Mouse (Mus musculus) R1 (cell line): Measurements from ENCODE around the gene Cd28.

Experiments
- DNase-seq: peaks from one replicate; pipeline ENCODE4 v3.0.0-alpha.2; 2018; ENCODE audit warnings: low read depth, low spot score

The Cd28 gene

DNA sequence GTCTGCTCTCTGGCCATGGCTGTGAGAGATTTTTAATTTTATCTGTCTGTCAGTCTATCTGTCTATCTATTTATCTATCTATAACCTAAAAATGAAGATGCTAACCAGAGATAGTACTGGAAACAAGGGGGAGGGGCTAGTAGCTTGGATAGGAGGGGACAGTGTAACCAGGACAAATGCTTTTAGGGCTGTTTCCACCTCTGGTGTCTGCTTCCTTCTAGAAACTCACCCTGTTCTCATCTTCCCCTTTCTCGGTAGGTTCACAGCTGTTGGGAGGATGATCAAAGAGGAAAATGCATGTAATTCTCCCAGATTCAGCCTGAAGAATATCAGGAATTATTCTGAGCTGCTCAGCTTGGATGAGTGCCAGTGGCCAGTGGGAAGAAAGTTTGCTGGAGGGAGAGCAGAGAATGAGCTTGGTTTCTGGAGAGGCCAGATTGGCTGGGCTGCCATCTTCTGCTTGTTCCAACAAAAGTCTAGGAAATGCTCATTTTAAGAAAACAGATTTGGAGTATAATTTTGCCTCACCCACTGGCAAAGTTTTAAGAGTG is 83.3 kb downstream of the Cd28 start:
- DNase-seq = no peak

DNA sequence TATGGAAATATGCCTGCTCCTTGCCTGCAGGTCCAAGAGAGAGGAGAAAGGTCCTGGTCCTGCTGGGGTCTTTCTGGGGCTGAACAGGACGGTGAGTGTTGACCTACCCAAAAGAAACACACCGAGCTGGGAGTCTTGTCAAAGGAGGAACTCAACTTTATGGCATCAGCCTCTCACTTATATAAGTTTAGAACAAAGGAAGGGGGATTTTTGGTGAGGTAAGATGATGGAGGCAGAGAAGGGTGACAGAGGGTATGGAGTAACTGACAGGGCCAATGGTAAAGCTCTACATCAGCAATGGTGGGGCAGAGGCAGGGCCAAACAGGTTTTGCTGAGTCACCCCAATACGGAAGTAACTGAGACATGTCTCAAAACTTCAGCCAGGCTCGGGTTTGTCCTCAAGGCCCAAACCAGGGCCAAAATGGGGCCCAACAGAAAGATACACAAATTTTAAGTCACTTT is 84.6 kb downstream of the Cd28 start:
- DNase-seq = peak; percentile 44

DNA sequence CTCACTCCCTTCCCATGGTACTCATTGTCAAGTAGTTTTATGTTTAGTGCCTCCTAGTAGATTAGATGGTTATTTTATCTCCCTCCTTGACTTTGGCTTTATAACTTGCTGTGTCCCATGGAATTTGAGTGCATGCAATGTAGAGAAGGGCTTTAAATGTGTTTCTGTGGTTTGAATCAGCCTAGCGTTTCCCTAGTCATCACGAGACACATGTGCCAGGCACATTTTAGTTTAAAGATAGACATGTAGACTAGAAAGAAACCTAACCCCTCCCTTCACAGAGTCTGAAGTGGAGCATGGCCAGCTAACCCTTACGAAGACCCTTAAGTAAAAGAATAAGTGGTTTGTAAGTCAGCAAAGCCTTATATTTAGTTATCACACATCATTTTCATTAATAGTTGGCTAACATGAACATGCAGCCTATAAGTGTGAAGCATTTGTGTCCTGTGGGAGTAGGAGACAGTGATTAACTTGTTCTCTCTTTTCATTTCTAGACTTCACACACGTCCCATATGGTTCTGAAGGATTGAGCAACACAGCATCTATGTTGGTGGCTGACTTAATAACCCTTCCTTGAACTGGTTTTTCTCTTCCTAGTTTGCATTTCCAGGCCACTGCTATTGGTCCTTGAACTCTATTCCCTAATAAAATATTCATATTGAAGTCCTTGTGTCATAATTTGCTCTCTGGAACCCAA is 86.7 kb downstream of the Cd28 start:
- DNase-seq = no peak

DNA sequence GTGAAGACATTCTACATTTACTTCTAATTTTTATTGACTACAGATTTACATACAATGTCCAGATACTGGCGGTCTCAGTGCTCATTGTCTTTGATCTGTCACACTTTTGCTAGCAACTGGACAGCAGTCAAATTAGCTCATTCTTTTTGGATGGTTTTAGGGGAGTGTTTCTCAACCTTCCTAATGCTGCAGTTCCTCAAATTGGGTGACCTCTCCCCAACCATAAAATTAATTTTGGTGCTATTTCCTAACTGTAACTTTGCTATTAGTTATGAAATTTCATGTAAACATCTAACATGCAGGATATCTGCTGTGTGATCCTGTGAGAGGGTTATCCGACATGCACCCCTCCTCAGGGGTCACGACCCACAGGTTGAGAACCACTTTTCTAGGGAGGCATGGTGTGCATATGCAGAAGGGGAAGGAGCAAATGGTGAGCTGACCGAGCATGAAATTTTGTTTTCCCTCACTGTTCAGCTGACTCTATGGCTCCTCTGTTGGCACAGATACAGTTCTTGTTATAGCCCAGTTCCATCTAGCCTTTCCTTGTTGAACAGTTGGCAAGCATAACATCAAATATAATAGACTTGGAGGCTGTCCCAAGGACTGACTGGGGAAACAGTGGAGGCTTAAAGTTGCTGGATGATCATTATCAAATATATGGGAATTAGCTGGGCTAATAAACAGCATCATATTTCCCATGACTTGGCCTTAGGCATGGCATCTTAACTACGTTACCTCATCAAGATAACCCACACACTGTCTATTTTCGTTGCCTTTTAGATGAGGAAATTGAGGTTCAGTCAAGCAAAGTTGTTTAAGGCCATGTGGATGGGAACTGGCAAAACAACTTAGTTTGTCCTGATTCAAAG is 87.5 kb downstream of the Cd28 start:
- no peak for DNase-seq

DNA sequence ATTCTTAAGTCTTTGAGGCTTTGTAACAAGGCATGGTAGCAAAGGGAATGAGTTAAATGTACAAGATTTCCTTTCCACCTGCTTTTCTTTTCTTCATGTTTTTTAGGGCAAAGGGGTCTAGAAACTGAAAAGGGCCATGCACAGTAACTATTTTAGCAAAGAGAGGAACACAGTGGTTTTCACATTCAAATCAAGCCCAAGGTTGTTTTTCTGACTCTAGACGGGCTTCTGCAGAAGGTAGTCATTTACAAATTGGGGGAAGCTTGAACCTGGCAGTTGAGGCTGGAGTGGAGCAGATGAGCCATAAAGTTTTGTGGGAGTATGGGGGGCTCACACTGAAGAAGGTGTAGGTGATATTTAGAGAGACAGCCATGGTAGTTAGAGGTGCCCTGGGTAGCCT is 88.6 kb downstream of the Cd28 start:
- DNase-seq = no peak

DNA sequence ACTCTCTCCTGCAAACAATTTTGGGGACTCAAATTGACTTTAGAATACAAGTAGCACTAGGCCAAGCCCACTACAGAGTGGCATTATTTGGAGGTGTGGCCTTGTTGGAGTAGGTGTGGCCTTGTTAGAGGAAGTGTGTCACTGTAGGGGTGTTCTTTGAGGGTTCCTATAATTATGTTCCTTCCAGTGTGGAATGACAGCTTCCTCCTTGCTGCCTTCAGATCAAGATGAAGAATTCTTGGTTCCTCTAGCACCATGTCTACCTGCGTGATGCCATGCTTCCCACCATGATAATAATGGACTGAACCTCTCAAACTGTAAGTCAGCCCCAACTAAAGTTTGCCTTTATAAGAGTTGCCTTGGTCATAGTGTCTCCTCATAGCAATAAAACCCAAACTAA is 91.1 kb downstream of the Cd28 start:
- DNase-seq = no peak

DNA sequence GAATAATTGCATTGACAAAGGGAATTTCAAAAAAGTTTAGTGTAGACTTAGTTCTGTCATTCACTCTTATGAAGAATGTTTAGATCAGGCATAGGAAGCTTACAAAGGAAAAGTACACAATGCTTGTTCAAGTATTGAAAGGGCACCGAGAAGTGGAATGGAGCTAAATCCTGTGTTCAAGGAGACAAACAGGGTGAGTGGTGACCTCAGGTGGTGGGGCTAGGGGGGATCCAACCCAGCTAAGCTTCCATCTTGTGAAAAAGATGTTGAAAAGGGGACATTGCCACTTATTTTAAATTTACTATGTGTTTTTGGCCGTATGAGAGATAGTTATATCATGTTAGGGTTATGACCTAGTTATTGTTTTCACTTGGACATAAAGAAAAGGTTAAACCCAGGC is 91.9 kb downstream of the Cd28 start:
- DNase-seq = no peak

DNA sequence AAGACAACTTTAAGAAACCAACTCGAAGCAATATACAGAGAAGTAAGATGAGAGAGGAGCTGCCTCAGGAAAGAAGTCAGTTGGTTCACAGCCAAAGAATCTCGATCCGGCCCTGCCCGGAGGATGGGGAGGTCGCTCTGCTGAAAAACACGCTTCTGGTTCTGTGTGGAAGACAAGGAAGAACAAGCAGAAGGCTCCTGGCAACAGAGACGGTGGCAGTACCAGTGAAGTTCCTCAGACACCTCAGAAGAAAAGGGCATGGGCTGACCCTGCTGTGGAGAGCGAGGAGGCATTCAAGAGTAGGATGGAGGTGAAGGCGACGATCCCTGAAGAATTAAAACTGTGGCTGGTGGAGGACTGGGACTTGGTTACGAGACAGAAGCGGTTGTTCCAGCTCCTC is 92.6 kb downstream of the Cd28 start:
- DNase-seq = no peak

DNA sequence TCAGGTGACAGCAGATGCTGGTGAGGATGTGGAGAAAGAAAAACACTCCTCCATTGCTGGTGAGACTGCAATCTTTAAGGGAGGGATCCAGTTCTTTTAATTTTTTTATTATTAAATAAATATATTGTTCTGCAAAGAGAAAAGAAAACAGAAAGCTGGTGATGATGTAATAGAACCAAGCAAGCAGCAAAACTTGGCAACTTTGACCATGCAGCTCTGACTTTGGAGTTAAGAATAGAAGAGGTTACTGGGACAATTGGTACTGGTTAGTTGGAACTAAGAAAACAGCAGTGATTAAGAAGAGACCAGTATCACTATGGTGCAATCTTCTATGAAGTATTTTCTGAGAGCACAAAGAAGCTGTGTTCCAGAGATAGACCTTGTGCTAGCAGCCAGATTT is 94.2 kb downstream of the Cd28 start:
- no peak for DNase-seq

DNA sequence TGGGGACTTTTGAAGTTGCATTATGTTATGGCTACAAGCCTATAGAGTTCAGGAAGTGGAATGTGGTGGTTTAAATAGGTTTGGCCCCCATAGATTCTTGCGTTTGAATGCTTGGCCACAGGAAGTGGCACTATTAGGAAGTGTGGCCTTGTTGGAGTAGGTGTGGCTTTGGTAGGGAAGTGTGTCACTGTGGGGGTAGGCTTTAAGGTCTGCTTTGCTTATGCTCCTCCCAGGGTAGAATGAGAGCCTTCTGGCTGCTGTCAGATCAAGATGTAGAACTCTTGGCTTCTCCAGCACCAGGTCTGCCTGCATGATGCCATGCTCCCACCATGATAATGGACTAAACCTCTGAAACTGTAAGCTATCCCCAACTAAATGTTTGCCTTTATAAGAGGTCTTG is 95.4 kb downstream of the Cd28 start:
- DNase-seq = no peak

DNA sequence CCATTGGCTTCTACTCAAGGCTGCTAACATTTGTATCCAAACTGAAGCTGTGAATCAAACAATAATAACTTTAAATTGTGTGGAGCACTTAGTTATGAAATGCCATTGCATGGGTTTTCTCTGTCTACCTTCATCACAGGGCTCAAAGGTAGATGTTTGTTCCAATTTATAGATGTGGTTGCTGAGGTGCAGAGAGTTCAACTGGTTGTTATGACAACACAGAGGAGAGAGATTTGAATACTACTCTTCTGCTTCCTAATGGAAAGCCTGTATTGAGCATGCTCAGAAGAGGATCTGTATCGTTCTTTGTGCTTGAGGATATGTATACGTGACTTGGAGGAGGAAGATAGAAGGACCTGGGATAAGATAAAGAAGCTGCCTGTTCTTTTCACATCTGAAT is 96.8 kb downstream of the Cd28 start:
- no peak for DNase-seq

DNA sequence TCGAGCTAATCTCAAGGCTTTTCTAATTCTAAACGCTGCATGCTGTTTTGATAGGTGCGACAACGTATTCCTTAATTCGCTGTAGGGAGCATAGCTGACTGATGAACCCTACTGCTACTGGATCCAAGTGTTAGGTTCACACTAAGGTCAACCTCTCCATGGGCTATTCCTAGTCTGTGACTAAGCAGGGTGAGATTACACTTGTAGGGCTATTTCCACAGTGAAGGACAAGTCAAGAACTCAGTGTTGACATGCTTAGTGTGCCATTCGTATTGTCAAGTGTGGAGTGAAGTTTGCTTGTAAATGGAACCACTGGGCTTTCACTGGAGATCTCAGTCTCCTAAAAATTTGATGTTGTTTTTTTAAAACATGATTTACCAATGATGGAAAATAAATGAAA is 99.3 kb downstream of the Cd28 start:
- DNase-seq = peak; percentile 27

DNA sequence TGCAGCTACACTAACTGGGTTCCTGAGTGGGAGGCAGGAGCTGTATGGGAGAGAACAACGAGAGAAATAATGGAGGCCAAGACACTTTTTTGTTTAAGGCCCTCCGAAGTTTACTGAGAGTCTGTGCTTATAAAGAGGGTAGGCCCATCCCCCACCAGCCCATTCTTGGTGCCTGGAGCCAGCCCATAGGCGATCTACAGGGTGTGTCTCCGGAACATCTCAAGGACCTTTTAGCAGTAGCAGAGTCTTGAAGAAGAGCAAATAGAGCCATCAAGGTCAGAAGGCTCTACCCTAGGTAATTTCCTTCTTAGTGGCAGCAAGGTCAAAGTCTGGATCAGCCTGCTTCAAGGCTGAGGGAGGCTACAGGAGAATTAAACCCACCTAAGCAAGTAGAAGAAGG is 101.9 kb downstream of the Cd28 start:
- DNase-seq = peak; percentile 54

DNA sequence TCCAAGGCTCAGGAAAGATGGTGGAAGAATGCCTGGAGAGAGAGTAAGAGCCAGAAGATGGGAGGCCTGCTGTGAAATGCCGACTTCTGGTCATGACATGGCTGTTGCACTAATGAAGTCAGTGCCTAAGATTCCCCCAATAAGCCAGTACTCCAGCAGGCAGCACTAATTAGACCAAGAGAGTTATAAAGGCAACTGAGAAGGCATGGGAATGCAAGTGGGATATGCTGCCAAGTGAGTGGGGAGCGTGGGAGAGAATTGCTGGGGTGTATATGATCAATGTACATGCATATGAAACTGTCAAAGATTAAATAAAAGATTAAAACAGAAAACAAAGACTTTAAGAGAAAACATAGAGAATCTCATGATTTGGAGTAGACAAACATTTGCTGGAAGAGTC is 103.4 kb downstream of the Cd28 start:
- DNase-seq = no peak

DNA sequence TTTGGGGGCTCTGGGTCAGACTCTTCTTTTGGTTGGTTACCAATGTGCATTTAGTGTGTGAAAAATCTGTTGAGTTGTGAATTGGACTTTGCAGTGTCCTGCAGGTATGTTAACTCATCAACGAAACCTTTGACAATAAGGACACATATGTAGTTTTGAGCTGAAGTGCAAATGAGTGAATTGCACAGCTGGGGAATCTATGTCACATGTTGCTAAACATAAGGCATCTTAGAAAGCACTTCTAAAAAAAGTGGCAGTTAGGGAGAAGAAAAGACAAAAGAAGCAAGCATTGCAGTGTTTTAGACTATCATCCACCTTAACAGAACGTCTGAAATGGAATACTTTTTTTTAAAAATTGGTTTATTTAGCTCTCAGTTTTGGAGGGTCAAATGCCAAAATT is 104.4 kb downstream of the Cd28 start:
- DNase-seq = no peak

DNA sequence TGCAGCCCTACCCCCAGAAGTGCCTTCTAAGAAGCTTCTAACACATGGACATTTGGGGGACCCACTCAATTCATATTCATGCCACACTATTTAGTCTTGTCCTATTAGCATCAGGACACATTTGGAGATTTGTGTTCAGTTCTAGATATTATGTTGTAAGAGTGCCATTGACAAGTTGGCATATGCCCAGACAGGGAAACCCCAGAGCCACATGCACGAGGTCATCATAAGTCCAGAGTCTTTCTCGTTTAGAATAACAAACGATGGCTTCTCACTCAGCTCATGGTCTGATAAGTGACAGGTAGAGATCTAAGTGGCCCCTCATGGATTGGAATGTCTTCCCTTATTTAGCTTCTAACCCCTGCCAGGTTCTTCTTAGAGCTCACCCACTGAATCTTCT is 105.0 kb downstream of the Cd28 start:
- DNase-seq = no peak
